In genomic region chr19:55286034-55286433, GRCm38 (mm10) we compare ENCODE assay signal across 1 mouse cellular context.
TF ChIP-seq lines count a peak whose summit lies in the region.

No protein-coding gene starts in this region.

TF ChIP-seq in MEL, 35 proteins besides CTCF, POLR2A, EP300 and RAD21:
- TF ChIP-seq CHD2 (IDR thresholded peaks at IDR 0.05; ENCODE audit: low read length), result no peak
- peak; percentile 45; the same call in 1 of the 2 replicates for TF ChIP-seq BHLHE40 (IDR thresholded peaks at IDR 0.05; ENCODE audit: borderline replicate concordance, low read depth, low read length)
- peak; percentile 73 for TF ChIP-seq ETS1 (IDR thresholded peaks at IDR 0.05; ENCODE audit: low read depth, low read length)
- TF ChIP-seq NRF1 (IDR thresholded peaks at IDR 0.05; ENCODE audit: insufficient read depth, low read depth, low read length, poor library complexity, severe bottlenecking), result no peak
- no peak for TF ChIP-seq POLR2AphosphoS5 (IDR thresholded peaks at IDR 0.05; ENCODE audit: borderline replicate concordance, low read depth, low read length)
- TF ChIP-seq TAL1 (IDR thresholded peaks at IDR 0.05; ENCODE audit: low read length), result peak; percentile 38
- no peak for TF ChIP-seq RCOR1 (IDR thresholded peaks at IDR 0.05; ENCODE audit: low read depth, low read length)
- TF ChIP-seq USF1 (IDR thresholded peaks at IDR 0.05; ENCODE audit: low read depth, low read length), result no peak
- peak; percentile 13; the same call in 1 of the 2 replicates for TF ChIP-seq SMC3 (IDR thresholded peaks at IDR 0.05; ENCODE audit: low read depth, low read length)
- peak; percentile 51; the same call in 1 of the 2 replicates for TF ChIP-seq TCF12 (IDR thresholded peaks at IDR 0.05; ENCODE audit: low read depth, low read length)
- peak; percentile 31 for TF ChIP-seq GATA1 (IDR thresholded peaks at IDR 0.05; ENCODE audit: low read depth, low read length)
- TF ChIP-seq MAZ (IDR thresholded peaks at IDR 0.05; ENCODE audit: low read depth, low read length), result no peak
- no peak for TF ChIP-seq MAFK (IDR thresholded peaks at IDR 0.05; ENCODE audit: borderline replicate concordance, low read depth, low read length)
- TF ChIP-seq ZC3H11A (IDR thresholded peaks at IDR 0.05; ENCODE audit: low read depth, low read length), result no peak
- no peak for TF ChIP-seq MAX (IDR thresholded peaks at IDR 0.05; ENCODE audit: low read length)
- TF ChIP-seq UBTF (IDR thresholded peaks at IDR 0.05; ENCODE audit: borderline replicate concordance, insufficient read depth, low read depth, low read length), result no peak
- TF ChIP-seq KAT2A (conservative IDR thresholded peaks at IDR 0.05; ENCODE audit: low read depth, low read length), result no peak; the same call in 1 of the 2 replicates
- TF ChIP-seq USF2 (IDR thresholded peaks at IDR 0.05; ENCODE audit: borderline replicate concordance in 1 of 2, insufficient read depth in 1 of 2, low read depth in 1 of 2, low read length in 2 of 2), result no peak
- 0 out of 2 replicates have a peak, but pooled peaks have one; percentile 50 for TF ChIP-seq POLR2AphosphoS2 (IDR thresholded peaks at IDR 0.05; ENCODE audit: low read length)
- TF ChIP-seq MEF2A (IDR thresholded peaks at IDR 0.05; ENCODE audit: extremely low read depth, insufficient replicate concordance, low read depth, low read length, poor library complexity, severe bottlenecking), result no peak
- TF ChIP-seq MYC (IDR thresholded peaks at IDR 0.05; ENCODE audit: low read depth, low read length), result peak; percentile 76; the same call in 1 of the 2 replicates
- TF ChIP-seq MXI1 (IDR thresholded peaks at IDR 0.05; ENCODE audit: low read depth, low read length), result peak; percentile 46; the same call in 1 of the 2 replicates
- TF ChIP-seq JUND (IDR thresholded peaks at IDR 0.05; ENCODE audit: low read depth, low read length), result no peak
- no peak for TF ChIP-seq E2F4 (IDR thresholded peaks at IDR 0.05; ENCODE audit: borderline replicate concordance, low read depth, low read length)
- TF ChIP-seq HCFC1 (IDR thresholded peaks at IDR 0.05; ENCODE audit: low read depth, low read length), result no peak
- no peak for TF ChIP-seq CHD1 (IDR thresholded peaks at IDR 0.05; ENCODE audit: low read depth, low read length)
- TF ChIP-seq ZKSCAN1 (IDR thresholded peaks at IDR 0.05; ENCODE audit: low read depth, low read length), result no peak
- 0 out of 2 replicates have a peak, but pooled peaks have one; percentile 10 for TF ChIP-seq MYB (IDR thresholded peaks at IDR 0.05; ENCODE audit: low read depth, low read length)
- TF ChIP-seq ZNF384 (IDR thresholded peaks at IDR 0.05; ENCODE audit: low read depth, low read length), result no peak
- TF ChIP-seq TBP (IDR thresholded peaks at IDR 0.05; ENCODE audit: low read depth, low read length), result peak; percentile 77; the same call in 1 of the 2 replicates
- TF ChIP-seq GABPA (IDR thresholded peaks at IDR 0.05; ENCODE audit: low read depth, low read length), result no peak
- TF ChIP-seq ELF1 (IDR thresholded peaks at IDR 0.05; ENCODE audit: low read depth, low read length), result no peak
- TF ChIP-seq SIN3A (IDR thresholded peaks at IDR 0.05; ENCODE audit: low read length), result peak; percentile 57
TF ChIP-seq in MEL: peak in this region for 12.
